Mouse (Mus musculus) hindbrain, embryonic 12.5 days (tissue): ENCODE data around the gene S100b. TPM values are rescaled to one million over a fixed set of nuclear protein-coding genes. Genes with fewer than 3 reads are reported as not detected.

Experiments used
- ATAC-seq: fragments of 200-750 bp; cut with Nextera tagmentation; 2 replicates; pipeline ENCODE4 v1.8.0; 2017; ENCODE audit warnings: moderate TSS enrichment; ENCODE audit not compliant: low FRiP score
- H3K27ac ChIP-seq: fragments of 300-500 bp; sonication (generic); 2 replicates; pipeline ENCODE4 v1.5.1; 2016; ENCODE audit warnings: mild to moderate bottlenecking
- H3K27me3 ChIP-seq: fragments of 300-500 bp; sonication (generic); 2 replicates; pipeline ENCODE4 v1.6.1; 2016; ENCODE audit warnings: mild to moderate bottlenecking
- H3K36me3 ChIP-seq: fragments of 300-500 bp; sonication (generic); 2 replicates; pipeline ENCODE4 v1.6.1; 2016; ENCODE audit warnings: mild to moderate bottlenecking
- H3K4me1 ChIP-seq: fragments of 300-500 bp; sonication (generic); 2 replicates; pipeline ENCODE4 v1.6.1; 2016
- H3K4me2 ChIP-seq: fragments of 300-500 bp; sonication (generic); replicated peaks from 2 replicates; pipeline ENCODE4 v1.6.1; 2016; ENCODE audit warnings: mild to moderate bottlenecking
- H3K4me3 ChIP-seq: fragments of 300-500 bp; sonication (generic); 2 replicates; pipeline ENCODE4 v1.5.1; 2016; ENCODE audit warnings: mild to moderate bottlenecking
- H3K9ac ChIP-seq: fragments of 300-500 bp; sonication (generic); 2 replicates; pipeline ENCODE4 v1.6.1; 2016; ENCODE audit warnings: mild to moderate bottlenecking, moderate library complexity
- H3K9me3 ChIP-seq: fragments of 300-500 bp; sonication (generic); replicated peaks from 2 replicates; pipeline ENCODE4 v1.6.1; 2016; ENCODE audit warnings: mild to moderate bottlenecking
- WGBS: fragments of 180-500 bp; shearing (Covaris S2); methylation state at CpG from one replicate; pipeline ENCODE4 v1.1.7; 2016; 5-methylcytosine and 5-hydroxymethylcytosine counted together
- polyA plus RNA-seq: library from polyadenylated mRNA; unstranded; fragments of >200 nt; fragmentation: Nextera tagmentation; extraction: Ambion mirVana; gene quantifications from 2 replicates; pipeline ENCODE4 v1.2.1, GENCODE M21; 2016

Gene S100b
- polyA plus RNA-seq: 1.4 and 1.6 TPM in 2 replicates

GRCm38 (mm10) chr10:76253536-76253935, at the start of gene S100b:
TSS of gene S100b (plus strand) at chr10:76253853.
- no peak within 1 kb of the TSS for H3K27ac ChIP-seq
- no peak within 1 kb of the TSS for H3K9ac ChIP-seq
- WGBS: 58% methylated on average over 4 of the region's 4 CpGs
- H3K9me3 ChIP-seq: no peaks in the 10 kb centered on the region
- H3K4me2 ChIP-seq: no peak within 1 kb of the TSS
- no peaks in the 10 kb centered on the region for H3K36me3 ChIP-seq
- no peak for ATAC-seq
- H3K27me3 ChIP-seq: no peaks in the 10 kb centered on the region
- H3K4me3 ChIP-seq: no peak within 1 kb of the TSS
- peaks cover 8% of the 10 kb centered on the region; the same call in 1 of the 2 replicates for H3K4me1 ChIP-seq

DNA sequence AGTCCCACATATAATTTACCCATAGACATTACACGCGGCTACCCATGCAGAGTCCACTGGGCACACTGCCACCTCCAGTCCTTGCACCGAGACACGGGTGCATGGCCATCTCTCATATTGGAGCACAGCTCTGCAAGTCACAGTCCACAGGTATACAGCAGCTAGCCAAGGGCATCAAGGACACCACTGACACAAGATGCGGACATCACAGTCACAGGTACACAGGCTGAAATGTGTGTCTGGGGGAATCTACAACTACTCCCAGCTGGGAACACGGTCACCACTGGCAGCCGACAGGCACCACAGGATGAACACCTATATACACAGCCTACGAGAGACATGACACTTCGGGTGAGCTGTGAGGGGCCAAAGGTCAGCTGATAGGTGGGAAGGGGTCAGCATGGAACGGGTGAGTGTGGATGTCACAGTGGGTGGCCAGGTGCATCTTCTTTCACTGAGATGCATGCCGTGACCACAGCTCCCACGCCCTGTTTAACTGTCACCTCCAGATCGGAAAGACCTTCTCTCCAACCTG, 46.3 kb upstream of the S100b start:
- WGBS: 92% methylated on average over 13 of the region's 13 CpGs
- Histone ChIP-seq H3K27me3 (no peaks in the 10 kb centered on the region), H3K9me3 (no peaks in the 10 kb centered on the region), H3K4me3 (no peak overlapping the region), H3K27ac (no peak overlapping the region), H3K36me3 (peaks cover 50% of the 10 kb centered on the region), H3K4me2 (no peak overlapping the region), H3K9ac (no peak overlapping the region), H3K4me1 (no peaks in the 10 kb centered on the region)
- ATAC-seq: no peak

- H3K27ac ChIP-seq: no peak overlapping the region
- no peaks in the 10 kb centered on the region for H3K27me3 ChIP-seq
- no peak for ATAC-seq
- H3K4me1 ChIP-seq: no peaks in the 10 kb centered on the region
- no peak overlapping the region for H3K9ac ChIP-seq
- 93% methylated on average over 8 of the region's 8 CpGs for WGBS
- peaks cover 1% of the 10 kb centered on the region; the same call in 1 of the 2 replicates for H3K9me3 ChIP-seq
- H3K4me2 ChIP-seq: no peak overlapping the region
- no peak overlapping the region for H3K4me3 ChIP-seq
- H3K36me3 ChIP-seq: peaks cover 69% of the 10 kb centered on the region
Observed at GRCm38 (mm10) chr10:76209241-76209640, 44.4 kb upstream of the S100b start.

GRCm38 (mm10) chr10:76210806-76211205, 42.8 kb upstream of the S100b start:
- Histone ChIP-seq H3K36me3 (peaks cover 85% of the 10 kb centered on the region), H3K4me2 (no peak overlapping the region), H3K4me3 (no peak overlapping the region), H3K9ac (no peak overlapping the region), H3K27ac (no peak overlapping the region), H3K27me3 (no peaks in the 10 kb centered on the region), H3K4me1 (no peaks in the 10 kb centered on the region), H3K9me3 (peaks cover 17% of the 10 kb centered on the region; the same call in 1 of the 2 replicates)
- no peak for ATAC-seq
- WGBS: 95% methylated on average over 7 of the region's 7 CpGs

GRCm38 (mm10) chr10:76212121-76212520, 41.5 kb upstream of the S100b start:
- Histone ChIP-seq H3K36me3 (peaks cover 90% of the 10 kb centered on the region), H3K9ac (no peak overlapping the region), H3K27ac (no peak overlapping the region), H3K4me1 (no peaks in the 10 kb centered on the region), H3K4me3 (no peak overlapping the region), H3K4me2 (no peak overlapping the region), H3K27me3 (no peaks in the 10 kb centered on the region), H3K9me3 (peaks cover 18% of the 10 kb centered on the region; the same call in 1 of the 2 replicates)
- WGBS: 93% methylated on average over 6 of the region's 6 CpGs
- ATAC-seq: no peak

DNA sequence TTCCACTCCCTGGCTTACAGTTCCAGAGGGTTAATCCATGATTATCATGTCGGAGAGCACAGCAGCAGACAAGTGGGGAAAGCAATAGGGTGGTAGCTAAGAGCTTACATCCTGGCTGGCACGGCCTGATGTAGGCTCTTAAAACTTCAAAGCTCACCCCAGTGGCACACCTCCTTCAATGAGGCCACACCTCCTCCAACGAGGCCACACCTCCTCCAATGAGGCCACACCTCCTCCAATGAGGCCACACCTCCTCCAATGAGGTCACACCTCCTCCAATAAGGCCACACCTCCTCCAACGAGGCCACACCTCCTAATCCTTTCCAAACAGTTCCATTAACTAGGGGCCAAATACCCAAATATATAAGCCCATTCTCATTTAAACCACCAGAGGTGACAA, 39.5 kb upstream of the S100b start:
- Histone ChIP-seq H3K27me3 (no peaks in the 10 kb centered on the region), H3K4me3 (no peak overlapping the region), H3K4me2 (no peak overlapping the region), H3K9me3 (peaks cover 18% of the 10 kb centered on the region; the same call in 1 of the 2 replicates), H3K9ac (no peak overlapping the region), H3K36me3 (peaks cover 88% of the 10 kb centered on the region), H3K4me1 (no peaks in the 10 kb centered on the region), H3K27ac (no peak overlapping the region)
- 92% methylated on average over 4 of the region's 4 CpGs for WGBS
- ATAC-seq: no peak

GRCm38 (mm10) chr10:76217056-76217455, 36.6 kb upstream of the S100b start:
- ATAC-seq: no peak
- peaks cover 90% of the 10 kb centered on the region for H3K36me3 ChIP-seq
- no peak overlapping the region for H3K4me2 ChIP-seq
- H3K27ac ChIP-seq: no peak overlapping the region
- H3K9me3 ChIP-seq: peaks cover 18% of the 10 kb centered on the region; the same call in 1 of the 2 replicates
- 96% methylated on average over 17 of the region's 17 CpGs for WGBS
- no peak overlapping the region for H3K9ac ChIP-seq
- H3K4me3 ChIP-seq: no peak overlapping the region
- H3K4me1 ChIP-seq: no peaks in the 10 kb centered on the region
- H3K27me3 ChIP-seq: no peaks in the 10 kb centered on the region

GRCm38 (mm10) chr10:76218240-76218639, 35.4 kb upstream of the S100b start:
- Histone ChIP-seq H3K27ac (no peak overlapping the region), H3K4me1 (no peaks in the 10 kb centered on the region), H3K36me3 (peaks cover 90% of the 10 kb centered on the region), H3K4me2 (no peak overlapping the region), H3K27me3 (no peaks in the 10 kb centered on the region), H3K4me3 (no peak overlapping the region), H3K9me3 (peaks cover 18% of the 10 kb centered on the region; the same call in 1 of the 2 replicates), H3K9ac (no peak overlapping the region)
- ATAC-seq: no peak
- 83% methylated on average over 9 of the region's 9 CpGs for WGBS

DNA sequence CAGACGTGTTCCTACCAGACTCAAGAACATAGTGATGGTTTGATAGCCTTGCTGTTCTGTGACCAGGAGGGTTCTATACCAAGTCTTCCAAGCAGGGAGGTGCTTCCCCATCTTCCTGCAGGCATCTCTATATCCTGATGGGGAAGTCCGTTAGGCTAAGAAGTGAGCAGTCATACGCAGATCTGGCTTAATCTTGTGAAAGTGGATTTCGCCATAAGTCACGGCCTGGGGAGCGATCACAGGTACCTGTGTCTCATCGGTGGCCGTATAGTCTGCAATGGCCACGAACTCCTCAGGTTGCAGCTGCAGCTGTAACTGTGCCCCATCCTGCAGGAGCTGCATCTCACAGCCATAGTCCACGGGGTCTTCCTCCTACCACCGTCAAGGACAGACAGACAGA, 27.7 kb upstream of the S100b start:
- Histone ChIP-seq H3K9me3 (no peaks in the 10 kb centered on the region), H3K4me3 (no peak overlapping the region), H3K4me2 (no peak overlapping the region), H3K27me3 (no peaks in the 10 kb centered on the region), H3K36me3 (peaks cover 49% of the 10 kb centered on the region), H3K27ac (no peak overlapping the region), H3K4me1 (no peaks in the 10 kb centered on the region), H3K9ac (no peak overlapping the region)
- 91% methylated on average over 11 of the region's 11 CpGs for WGBS
- ATAC-seq: no peak

GRCm38 (mm10) chr10:76229627-76230026, 24.0 kb upstream of the S100b start:
- Histone ChIP-seq H3K4me1 (no peaks in the 10 kb centered on the region), H3K9ac (no peak overlapping the region), H3K27ac (no peak overlapping the region), H3K9me3 (no peaks in the 10 kb centered on the region), H3K4me3 (no peak overlapping the region), H3K4me2 (no peak overlapping the region), H3K27me3 (no peaks in the 10 kb centered on the region), H3K36me3 (peaks cover 13% of the 10 kb centered on the region)
- WGBS: 81% methylated on average over 1 of the region's 1 CpGs
- ATAC-seq: no peak

GRCm38 (mm10) chr10:76237341-76238225, 16.1 kb upstream of the S100b start, which contains the start of gene Prmt2:
TSS of gene Prmt2 (minus strand) at chr10:76237865.
- 1% methylated on average over 45 of the region's 47 CpGs for WGBS
- Histone ChIP-seq H3K4me2 (peak within 1 kb of the TSS; percentile 69), H3K27me3 (no peaks in the 10 kb centered on the region)

DNA sequence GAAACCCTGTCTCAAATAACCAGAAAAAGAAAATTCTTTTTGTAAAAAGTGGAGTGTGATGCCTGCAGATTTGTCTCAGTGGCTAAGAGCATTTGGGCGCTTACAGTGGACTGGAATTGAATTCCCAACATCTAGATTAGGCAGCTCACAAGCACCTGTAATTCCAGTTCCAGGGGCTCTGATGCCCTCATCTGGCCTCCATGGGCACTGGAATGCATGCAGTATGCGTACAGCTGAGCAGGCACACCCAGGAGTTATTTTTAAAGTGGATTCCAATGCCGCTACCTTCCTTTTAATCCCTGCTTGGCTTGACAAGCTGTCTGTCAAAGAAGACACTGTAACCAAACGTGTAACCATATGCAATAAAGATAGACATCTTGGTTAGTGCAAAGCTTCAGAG, 14.3 kb upstream of the S100b start:
- no peak overlapping the region for H3K9ac ChIP-seq
- WGBS: 72% methylated on average over 4 of the region's 4 CpGs
- no peak overlapping the region for H3K4me2 ChIP-seq
- no peak for ATAC-seq
- H3K36me3 ChIP-seq: peaks cover 5% of the 10 kb centered on the region
- H3K4me1 ChIP-seq: peaks cover 24% of the 10 kb centered on the region
- no peaks in the 10 kb centered on the region for H3K27me3 ChIP-seq
- H3K4me3 ChIP-seq: no peak overlapping the region
- no peak overlapping the region for H3K27ac ChIP-seq
- no peaks in the 10 kb centered on the region for H3K9me3 ChIP-seq

More at GRCm38 (mm10) chr10:76237341-76238225, 16.1 kb upstream of the S100b start, which contains the start of gene Prmt2:
- peak; percentile 98 for ATAC-seq
- H3K4me3 ChIP-seq: peak within 1 kb of the TSS; percentile 63
- peak within 1 kb of the TSS; percentile 77 for H3K9ac ChIP-seq
- H3K36me3 ChIP-seq: peaks cover 5% of the 10 kb centered on the region
- peaks cover 24% of the 10 kb centered on the region for H3K4me1 ChIP-seq
- H3K9me3 ChIP-seq: no peaks in the 10 kb centered on the region
- H3K27ac ChIP-seq: peak within 1 kb of the TSS; percentile 93
